Mouse (Mus musculus): ENCODE measurements around the gene Nrip3.

The Nrip3 gene

DNA sequence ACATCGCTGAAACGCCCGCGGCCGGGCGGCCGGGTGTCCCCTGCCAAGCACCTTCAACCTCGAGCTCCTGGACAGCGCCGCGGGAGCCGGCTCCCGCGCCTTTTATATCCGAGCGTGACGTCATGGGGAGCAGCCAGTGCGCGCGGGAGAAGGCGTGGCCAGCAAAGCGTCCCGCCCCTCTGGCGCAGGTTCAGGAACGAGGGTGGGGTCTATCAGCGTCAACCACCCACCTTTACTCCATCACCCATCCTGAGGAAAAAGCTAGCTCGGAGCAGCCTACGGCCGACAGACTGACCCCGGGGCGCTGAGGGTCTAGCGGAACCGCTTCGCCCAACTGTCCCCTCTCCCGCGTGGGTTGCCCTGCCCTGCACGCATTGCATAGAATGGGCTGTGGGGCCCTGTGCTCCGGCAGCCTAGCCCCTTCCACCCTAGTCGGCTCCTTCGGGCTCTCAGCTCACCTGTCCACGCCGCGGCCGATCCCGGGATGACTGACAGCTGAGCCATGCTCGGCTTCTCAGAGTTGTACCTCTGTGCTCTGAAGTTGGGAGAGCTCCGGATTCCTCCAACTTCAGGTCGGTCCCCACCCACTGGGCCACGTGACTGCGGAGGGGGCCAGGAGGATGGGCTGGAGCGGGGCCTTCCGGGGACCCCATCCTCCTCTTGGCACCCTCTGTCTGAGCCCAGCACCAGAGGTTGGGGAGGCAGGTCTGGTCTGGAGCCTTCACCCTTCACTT is at the start of gene Nrip3:
Nrip3 (minus strand) TSS at position 556 of the 734 bp plus-strand sequence.
- peak; percentile 57 for DNase-seq (ENCODE audit: low spot score)

DNA sequence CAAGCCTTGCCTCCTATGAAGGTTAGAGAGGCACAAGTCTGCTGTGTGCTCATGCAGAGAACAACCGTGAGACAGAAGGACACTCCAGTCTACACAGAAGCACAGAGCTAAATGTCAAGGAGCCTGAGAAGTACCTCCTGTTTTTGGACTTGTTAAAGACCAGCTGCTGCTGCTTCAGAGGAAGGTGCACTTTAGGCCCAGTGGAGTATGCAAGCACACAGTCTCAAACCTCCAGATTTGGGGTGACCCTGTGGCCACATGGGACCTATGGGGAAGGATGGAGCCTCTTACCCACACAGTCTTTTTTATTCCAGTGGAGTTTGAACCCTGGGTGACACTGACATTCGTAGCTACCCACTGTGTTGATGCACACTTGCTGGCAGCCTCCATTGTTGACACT is 49.6 kb upstream of the Nrip3 start:
- peak; percentile 18 for DNase-seq (ENCODE audit: low spot score)

DNA sequence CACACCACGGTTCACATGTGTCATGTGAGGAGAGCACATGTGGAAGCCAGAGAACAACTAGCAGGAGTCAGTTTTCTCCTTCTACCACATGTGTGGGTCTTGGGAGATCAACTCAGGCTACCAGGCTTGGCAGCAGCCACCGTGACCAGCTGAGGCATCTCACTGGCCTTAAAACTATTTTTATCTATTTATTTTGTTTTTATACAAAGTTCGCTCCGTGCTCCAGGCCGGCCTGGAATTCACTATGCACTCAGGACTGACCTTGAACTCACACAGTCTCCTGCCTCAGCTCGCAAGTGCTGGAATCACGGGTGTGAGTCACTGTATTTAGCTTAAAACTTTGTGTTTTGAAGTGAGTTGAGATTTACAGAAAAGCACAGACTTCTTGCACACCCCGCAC is 45.1 kb upstream of the Nrip3 start:
- peak; percentile 40 for DNase-seq (ENCODE audit: low spot score)

DNA sequence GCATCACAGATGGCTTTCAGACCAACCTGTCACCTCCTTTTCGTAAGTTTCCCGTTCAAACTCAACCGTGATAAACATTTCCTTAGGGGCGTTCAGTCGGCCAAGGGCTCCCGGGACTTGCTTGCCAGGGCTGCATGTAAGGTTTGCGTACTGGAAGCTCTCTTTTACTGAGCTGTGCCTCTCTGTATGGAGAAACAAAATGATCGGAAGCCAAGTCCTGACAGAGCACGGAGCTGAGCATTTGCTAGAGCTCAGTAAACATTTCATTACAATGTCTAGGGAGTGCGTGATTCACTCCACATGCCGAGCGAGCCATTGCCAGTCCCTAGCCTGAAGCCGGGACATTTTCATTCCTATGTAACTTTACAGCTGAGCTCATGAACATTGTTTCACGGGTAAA is 43.5 kb upstream of the Nrip3 start:
- peak; percentile 30 for DNase-seq (ENCODE audit: low spot score)

DNA sequence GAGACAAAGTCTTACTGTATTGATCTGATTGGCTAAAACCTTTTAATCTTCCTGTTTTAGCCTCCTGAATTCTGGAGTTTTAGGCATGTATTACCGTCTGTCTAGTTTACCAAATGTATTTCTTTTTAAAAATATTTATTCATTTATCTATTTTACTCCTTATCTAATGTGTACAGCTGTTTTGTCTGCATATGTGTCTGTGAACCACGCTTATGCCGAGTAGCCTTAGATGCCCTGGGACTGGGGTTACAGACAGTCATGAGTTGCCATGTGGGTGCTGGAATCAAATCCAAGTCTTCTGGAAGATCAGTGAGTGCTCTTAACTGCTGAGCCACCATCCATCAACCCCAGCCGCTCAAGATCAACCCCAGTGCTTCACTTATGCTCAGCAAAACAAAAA is 36.8 kb upstream of the Nrip3 start:
- no peak for DNase-seq (ENCODE audit: low spot score)

DNA sequence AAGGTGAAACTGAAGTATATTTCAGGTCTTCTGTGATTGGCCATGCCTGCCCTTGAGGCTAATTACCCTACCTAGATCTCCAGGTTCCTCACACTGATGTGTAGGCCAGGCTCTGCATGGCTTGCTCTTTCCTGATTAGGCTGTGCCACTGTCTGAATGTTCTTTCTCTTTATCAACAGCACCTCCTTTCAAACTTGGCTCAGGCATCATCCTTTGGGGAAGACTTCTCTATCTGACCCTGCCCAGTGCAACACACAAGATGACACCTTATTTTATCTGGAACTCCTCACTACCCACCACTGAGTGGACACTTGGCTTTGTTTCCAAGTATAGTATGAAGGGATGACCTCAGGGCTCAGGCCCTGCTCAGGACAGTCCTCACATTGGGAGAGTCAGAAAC is 36.1 kb upstream of the Nrip3 start:
- no peak for DNase-seq (ENCODE audit: low spot score)

DNA sequence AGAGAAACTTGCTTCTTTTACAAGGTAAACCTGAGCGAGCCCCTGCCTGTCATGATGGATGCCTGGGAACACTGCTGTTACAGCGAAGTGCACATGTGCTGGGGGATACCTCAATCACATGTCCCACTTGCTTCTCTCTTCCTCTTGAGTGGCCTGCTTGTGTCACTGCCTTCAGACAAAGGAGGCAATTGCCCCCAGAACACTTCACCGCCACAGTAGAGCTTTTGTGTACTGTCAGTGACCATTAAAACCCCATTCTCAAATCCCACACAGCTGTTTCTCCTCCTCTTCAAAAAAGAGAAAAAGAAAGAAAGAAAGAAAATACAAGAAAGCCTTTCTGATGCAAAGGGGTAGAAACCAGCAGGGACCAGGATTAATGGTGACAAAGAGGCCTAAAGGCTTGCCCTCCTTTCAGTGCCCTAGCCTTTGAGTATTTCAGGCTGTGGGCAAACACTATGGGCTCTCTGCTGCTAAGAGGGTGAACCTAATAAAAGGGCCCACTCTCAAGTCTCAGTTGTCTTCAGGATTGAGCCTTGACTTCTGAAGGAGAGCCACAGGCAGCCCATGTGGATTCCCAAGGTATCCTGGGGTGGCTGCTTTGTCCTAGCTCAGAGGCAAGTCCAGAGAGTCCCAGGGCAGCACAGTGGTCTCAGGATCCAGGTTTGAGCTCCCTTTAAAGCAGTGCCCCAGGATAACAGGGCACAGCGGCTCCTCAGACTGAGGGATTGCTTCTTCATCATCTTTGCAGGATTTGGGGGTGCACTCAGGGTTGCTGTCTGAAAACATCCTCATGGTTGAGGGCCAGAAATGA is 31.7 kb upstream of the Nrip3 start:
- DNase-seq (ENCODE audit: low spot score) = no peak

DNA sequence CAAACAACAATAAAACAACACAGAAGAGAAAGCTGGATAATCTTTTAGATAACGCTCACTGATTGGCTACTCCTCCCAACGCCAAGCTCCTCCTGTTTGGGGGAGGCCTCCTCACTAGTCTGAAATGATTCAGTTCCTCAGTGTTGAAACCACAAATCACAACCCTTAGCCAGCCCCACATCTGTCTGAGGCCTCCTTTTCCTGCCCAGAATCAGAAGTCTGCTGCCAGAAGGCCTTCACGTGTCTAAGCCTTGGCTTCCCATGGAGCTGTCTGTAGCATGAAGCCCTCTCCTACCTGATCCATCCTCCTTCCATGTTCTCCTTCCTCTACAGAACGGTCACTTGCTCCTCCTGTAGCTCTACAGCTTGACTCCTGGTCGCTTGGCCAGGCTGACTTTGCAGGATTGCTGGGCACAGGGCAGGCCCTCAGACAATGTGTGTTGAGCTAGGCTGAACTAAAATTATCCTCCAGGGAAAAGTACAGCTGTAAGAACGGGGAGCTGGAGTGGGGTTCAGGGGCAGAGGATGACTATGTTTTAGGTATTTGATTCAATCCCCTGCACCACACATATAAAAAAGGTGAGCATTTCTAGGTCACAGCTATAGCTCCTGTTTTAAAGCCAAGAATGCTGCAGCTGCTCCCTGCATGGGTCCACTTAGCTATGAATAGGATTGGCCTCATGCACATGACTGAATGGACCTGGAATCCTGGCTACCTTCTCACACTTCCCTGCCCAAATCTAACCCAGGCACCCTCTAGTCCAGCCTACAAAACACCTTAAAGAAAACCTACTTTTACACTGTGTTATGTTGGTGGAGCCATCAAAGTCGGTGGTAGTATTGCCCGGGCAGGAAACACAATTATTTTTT is 26.0 kb upstream of the Nrip3 start:
- DNase-seq (ENCODE audit: low spot score) = no peak

DNA sequence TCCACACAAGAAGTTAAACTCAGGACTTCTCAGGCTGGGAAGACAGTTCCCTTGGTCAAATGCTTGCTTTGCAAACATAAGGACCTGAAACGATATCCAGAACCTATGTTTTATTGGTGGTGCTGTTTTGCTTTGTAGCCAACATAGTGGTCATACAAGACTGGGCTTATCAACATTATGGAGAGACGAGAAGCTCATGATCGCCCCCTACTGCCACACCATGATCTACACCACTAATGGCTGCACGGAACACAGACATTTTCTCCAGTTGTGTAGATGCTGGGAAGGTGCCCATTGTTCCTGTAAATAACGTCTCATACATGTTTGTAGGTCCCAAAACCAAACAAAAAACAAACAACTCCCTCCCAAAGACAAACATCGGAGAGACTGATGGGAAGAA is 23.0 kb upstream of the Nrip3 start:
- peak; percentile 61 for DNase-seq (ENCODE audit: low spot score)

DNA sequence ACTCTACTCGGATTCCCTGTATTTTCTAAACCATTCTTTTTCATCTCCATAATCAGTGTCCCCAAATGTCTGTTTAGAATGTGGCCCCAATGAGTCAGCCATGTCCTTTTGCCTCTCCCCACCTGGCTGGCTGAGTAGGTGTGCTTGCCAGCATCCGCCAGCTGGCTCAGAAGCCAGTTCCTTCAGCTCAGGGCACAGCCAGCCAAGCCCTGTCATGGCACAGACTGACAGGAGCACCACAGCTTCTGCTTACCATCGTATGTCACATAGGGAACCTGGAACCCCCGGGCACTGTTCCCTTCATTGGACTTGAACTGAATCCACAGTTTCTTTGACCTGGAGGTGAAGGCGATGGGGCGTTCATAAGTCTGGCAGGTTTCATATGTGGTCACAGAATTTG is 22.5 kb upstream of the Nrip3 start:
- no peak for DNase-seq (ENCODE audit: low spot score)

DNA sequence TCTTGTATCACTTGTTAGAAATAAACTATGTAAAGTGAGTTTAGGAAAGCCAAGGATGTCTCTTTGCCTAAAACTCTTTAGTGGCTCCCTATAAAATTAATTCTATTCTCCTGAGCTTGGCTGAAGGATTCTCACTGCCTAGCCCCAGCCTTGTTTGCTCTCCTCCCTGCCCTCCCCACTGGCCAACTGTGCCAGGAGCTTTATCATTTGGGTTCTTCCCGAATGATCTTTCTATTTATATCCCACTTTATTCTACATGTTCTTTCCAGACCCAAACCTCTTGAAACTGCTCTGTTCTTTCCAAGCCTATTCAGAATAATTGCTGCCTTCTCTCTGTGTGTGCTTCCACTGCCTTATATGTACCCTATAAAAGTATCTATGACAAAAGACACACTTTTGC is 21.7 kb upstream of the Nrip3 start:
- DNase-seq (ENCODE audit: low spot score) = no peak

DNA sequence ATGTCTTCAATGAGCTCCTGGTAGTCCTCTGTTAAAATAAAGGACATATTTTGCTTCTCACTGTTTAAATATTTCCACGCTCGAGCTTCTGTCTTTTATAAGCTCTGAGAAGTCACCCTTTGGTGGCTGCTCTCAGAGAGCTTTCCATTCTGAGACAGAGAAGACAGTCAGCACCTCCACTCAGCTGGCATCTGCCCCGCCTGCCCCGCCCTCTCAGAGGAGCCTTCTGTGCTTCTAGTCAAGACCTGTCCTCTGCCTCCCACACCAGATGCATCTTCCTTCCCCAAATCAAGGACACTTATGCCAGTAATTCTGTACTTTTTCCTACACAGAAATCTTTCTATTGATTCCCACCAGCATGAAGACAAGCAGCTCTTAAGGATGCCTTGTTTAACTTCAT is 18.8 kb upstream of the Nrip3 start:
- no peak for DNase-seq (ENCODE audit: low spot score)

DNA sequence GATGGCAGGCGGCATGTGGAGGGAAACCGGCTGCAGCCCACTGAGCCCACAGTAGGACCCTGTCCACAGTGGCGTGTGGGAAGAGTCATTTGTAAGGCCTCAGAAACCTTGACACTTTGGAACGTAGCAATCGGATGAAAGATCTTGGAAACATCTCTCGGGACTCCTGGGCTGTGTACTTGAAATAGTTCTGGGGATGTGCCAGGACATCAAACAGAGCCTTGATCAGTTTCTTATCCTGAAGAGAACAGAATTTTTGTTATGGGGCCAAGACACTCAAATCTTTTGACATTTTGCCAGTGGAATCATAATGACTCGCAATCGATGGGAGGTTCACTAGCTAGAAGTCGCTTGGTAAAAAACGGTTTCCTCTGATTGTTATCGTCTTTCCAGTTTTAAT is 17.3 kb upstream of the Nrip3 start:
- peak; percentile 57 for DNase-seq (ENCODE audit: low spot score)

DNA sequence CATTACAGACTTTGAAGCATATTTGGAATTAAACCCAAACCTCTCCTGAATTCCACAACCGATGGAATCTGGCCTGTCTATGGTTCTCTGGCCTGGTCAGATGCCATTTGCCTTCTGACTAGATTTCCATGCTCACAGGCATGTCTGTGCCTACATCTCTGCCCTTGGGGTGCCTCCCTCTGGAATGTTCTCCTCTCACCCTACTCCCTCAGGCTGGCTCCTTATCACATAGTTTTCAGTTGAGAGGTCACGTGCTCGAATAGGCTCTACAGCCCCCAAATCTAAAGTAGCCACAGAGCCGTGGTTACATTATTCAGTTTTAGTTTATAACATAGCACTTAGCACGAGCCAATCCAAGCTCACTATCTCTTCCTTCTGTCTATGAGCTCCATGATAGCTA is 13.7 kb upstream of the Nrip3 start:
- DNase-seq (ENCODE audit: low spot score) = peak; percentile 24

DNA sequence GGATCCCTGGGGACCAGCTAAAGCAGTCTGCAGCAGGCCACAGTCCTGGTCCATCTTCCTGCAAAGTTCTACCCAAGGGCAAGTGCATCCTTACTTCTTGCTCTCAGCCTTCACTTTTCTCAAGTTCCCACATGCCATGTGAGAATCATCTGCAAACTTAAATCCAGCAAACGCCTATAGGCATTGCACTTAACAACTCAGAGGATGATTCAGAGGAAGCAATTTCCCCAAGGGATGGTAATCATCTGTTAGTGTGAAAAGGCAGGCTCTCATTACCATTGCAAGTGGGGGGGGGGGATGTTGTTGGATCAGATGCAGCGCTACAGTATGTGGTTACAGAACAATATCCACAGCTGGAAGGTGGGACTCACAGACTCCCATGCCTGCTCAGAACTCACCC is 12.7 kb upstream of the Nrip3 start:
- no peak for DNase-seq (ENCODE audit: low spot score)

DNA sequence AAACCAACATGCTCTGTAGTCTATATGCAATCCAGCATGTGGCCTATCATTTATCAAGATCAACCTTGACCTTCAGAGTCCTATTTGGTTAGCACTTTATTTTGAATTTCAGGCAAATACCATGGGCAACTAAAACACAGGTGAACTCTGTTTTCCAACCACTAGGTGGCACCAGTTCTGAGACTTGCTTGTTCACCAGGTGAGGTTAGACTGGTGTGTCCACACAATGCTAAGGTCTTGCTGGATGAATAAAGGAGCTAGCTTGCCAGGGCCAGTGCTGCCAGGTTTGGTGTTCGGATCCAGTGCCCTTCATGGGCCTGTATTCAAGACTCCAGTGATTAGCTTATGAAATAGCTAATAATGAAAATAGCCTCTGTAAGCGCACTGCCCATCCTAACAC is 10.9 kb upstream of the Nrip3 start:
- DNase-seq (ENCODE audit: low spot score) = peak; percentile 66

DNA sequence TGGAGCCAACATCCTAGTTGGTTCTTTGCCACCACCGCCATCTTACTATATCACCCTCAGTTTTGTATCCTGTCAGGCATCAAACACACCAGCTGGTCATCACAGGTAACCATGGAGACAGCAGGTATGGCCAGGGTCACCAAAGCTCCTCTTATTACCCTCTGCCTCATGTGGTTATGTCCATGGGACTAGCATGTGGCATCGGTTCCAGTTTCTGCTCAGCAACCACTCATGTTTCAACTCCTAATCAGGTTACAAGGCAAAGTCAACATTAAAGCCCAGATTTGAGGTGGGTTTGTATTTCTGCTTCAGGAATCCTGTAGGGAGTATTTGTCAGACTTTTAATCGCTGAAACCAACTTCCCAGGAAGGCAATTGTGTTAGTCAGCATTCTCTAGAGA is 9.0 kb upstream of the Nrip3 start:
- no peak for DNase-seq (ENCODE audit: low spot score)

DNA sequence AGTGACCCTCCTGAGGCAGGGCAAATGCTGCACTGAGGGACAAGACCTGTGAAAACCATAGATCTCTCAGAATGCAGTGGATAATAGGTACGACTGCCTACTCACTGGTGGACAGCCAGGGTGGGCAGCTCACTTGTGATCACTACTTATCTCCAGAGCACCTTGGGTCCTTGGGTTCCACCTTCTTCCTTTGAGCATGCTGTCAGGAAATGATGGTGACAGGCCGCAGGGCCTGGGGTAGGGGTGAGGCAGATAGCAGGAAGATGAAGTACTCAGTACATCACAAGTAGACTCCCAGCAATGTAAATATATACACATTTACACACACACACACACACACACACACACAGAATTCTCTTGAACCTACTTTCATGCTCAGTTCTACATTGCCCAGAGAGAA is 6.0 kb upstream of the Nrip3 start:
- DNase-seq (ENCODE audit: low spot score) = no peak

DNA sequence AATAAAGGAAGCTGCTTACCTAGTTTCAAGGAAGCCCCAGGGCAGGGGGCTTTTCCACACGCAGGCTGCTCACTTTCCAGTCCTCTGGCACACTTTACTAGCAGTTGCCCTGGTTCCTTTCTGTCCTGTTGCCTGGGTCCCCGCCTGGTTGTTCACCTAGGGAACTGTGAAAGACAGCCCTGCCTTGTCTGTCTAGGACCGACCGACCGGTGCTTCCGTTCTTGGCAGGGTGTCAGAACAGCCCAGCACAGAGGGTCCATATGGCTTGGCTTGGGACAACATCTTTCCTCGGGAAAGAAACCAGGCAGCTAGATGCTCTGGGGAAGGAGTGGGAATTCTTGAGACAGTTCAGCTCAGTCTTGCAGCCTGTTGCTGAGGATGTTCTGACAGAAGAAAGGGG is 1.5 kb upstream of the Nrip3 start:
- no peak for DNase-seq (ENCODE audit: low spot score)

DNA sequence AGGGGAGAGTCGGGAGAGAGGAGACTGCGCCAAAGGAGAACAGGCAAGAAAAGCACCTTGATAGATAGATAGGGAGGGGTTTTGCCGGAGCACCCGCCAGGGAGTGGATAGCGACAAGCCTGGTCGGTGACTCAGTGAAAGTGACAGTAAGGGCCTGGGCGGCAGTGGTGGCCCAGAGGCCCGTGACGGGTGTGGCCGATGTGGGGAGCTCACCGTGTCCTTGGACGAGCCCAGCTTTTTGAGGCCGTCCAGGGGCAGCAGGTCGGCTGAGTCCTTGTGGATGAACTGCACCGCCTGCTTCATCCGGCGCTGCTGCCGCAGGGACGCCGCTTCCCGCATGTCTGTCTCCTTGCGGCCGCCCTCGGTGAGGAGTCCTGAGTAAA is 747 bp downstream of the Nrip3 start:
- DNase-seq (ENCODE audit: low spot score) = no peak

DNA sequence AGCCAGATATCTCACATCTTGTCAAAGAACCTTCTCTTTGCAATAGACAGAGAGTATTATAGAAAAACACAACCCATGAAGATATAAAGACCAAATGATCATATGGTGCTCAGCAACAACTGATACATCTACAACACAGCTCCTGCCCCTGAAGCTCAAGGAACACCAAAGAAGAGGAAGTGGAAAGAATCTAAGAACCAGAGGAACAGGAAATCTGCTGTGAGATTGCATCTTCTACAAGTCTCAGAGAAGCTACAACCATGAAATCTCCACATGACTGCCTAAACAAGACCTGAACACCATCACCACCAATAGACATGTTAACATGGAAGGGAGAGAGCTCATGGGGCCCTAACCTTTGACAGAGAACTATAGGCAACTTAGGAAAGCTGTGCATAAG is 9.6 kb downstream of the Nrip3 start:
- DNase-seq (ENCODE audit: low spot score) = no peak

DNA sequence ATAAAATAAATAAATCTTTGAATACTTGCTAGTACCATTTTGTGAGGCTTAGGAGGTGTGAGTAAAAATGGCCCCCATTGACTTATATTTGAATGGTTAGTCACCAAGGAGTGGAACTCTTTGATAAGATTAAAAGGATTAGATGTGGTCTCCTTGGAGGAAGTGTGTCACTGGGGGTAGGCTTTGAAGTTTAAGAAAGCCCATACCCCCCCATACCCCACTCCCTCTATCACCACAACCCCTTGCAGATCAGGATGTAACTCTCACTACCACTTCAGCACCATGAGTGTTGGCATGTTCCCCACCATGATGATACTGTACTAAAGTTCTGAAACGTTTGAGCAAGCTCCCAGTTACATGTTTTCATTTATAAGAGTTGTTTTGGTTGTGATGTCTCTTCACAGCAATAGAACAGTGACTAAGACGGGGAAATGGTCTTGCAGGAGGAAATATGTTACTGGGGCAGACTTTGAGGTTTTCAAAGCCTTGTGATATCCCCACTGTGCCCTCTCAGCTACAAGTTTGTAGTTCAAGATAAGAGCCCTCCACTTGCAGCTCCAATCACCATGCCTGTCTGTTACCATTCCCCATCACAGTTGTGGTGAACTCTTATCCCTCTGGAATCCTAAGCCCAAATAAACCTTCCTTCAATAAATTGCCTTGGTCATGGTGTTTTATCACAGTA is 13.0 kb downstream of the Nrip3 start:
- DNase-seq (ENCODE audit: low spot score) = no peak
